Mouse (Mus musculus): Measurements from ENCODE around the gene Rpp30.

The Rpp30 gene

GRCm38 (mm10) chr19:36111054-36111895 lies 27.8 kb downstream of the Rpp30 start:
- TF ChIP-seq GATA4 (IDR thresholded peaks at IDR 0.05; ENCODE audit: insufficient replicate concordance, low read length) = no peak

GRCm38 (mm10) chr19:36112007-36112406 lies 28.5 kb downstream of the Rpp30 start:
- no peak for TF ChIP-seq GATA4 (IDR thresholded peaks at IDR 0.05; ENCODE audit: insufficient replicate concordance, low read length)

- no peak for TF ChIP-seq GATA4 (IDR thresholded peaks at IDR 0.05; ENCODE audit: insufficient replicate concordance, low read length)
Measured at GRCm38 (mm10) chr19:36116185-36116584, 32.7 kb downstream of the Rpp30 start.

GRCm38 (mm10) chr19:36119219-36119618 lies 35.7 kb downstream of the Rpp30 start:
- TF ChIP-seq GATA4 (IDR thresholded peaks at IDR 0.05; ENCODE audit: insufficient replicate concordance, low read length) = no peak

- TF ChIP-seq GATA4 (IDR thresholded peaks at IDR 0.05; ENCODE audit: insufficient replicate concordance, low read length) = no peak
Measured at GRCm38 (mm10) chr19:36119783-36120471, 36.4 kb downstream of the Rpp30 start, which contains the start of gene Ankrd1. Gene Ankrd1 (minus strand): TSS chr19:36120099.

GRCm38 (mm10) chr19:36124203-36124602 lies 40.7 kb downstream of the Rpp30 start:
- no peak for TF ChIP-seq GATA4 (IDR thresholded peaks at IDR 0.05; ENCODE audit: insufficient replicate concordance, low read length)

GRCm38 (mm10) chr19:36128440-36128839 lies 44.9 kb downstream of the Rpp30 start:
- no peak for TF ChIP-seq GATA4 (IDR thresholded peaks at IDR 0.05; ENCODE audit: insufficient replicate concordance, low read length)

GRCm38 (mm10) chr19:36129213-36129612 lies 45.7 kb downstream of the Rpp30 start:
- TF ChIP-seq GATA4 (IDR thresholded peaks at IDR 0.05; ENCODE audit: insufficient replicate concordance, low read length) = no peak

GRCm38 (mm10) chr19:36129643-36130042 lies 46.1 kb downstream of the Rpp30 start:
- no peak for TF ChIP-seq GATA4 (IDR thresholded peaks at IDR 0.05; ENCODE audit: insufficient replicate concordance, low read length)

GRCm38 (mm10) chr19:36130181-36130580 lies 46.7 kb downstream of the Rpp30 start:
- TF ChIP-seq GATA4 (IDR thresholded peaks at IDR 0.05; ENCODE audit: insufficient replicate concordance, low read length) = no peak

GRCm38 (mm10) chr19:36131990-36132389 lies 48.5 kb downstream of the Rpp30 start:
- no peak for TF ChIP-seq GATA4 (IDR thresholded peaks at IDR 0.05; ENCODE audit: insufficient replicate concordance, low read length)

GRCm38 (mm10) chr19:36133064-36133463 lies 49.5 kb downstream of the Rpp30 start:
- TF ChIP-seq GATA4 (IDR thresholded peaks at IDR 0.05; ENCODE audit: insufficient replicate concordance, low read length) = no peak

GRCm38 (mm10) chr19:36133731-36134130 lies 50.2 kb downstream of the Rpp30 start:
- TF ChIP-seq GATA4 (IDR thresholded peaks at IDR 0.05; ENCODE audit: insufficient replicate concordance, low read length) = no peak

- TF ChIP-seq GATA4 (IDR thresholded peaks at IDR 0.05; ENCODE audit: insufficient replicate concordance, low read length) = no peak
Measured at GRCm38 (mm10) chr19:36143571-36143970, 60.1 kb downstream of the Rpp30 start.

- no peak for TF ChIP-seq GATA4 (IDR thresholded peaks at IDR 0.05; ENCODE audit: insufficient replicate concordance, low read length)
Measured at GRCm38 (mm10) chr19:36148578-36148977, 65.1 kb downstream of the Rpp30 start.
